Mouse (Mus musculus): ENCODE results near the gene Ykt6.
"Not testable (repeated sequence)": the region's sequence is repeated elsewhere in the genome, so short reads cannot be mapped to it uniquely, and the experiment has no call there.

Gene Ykt6

DNA sequence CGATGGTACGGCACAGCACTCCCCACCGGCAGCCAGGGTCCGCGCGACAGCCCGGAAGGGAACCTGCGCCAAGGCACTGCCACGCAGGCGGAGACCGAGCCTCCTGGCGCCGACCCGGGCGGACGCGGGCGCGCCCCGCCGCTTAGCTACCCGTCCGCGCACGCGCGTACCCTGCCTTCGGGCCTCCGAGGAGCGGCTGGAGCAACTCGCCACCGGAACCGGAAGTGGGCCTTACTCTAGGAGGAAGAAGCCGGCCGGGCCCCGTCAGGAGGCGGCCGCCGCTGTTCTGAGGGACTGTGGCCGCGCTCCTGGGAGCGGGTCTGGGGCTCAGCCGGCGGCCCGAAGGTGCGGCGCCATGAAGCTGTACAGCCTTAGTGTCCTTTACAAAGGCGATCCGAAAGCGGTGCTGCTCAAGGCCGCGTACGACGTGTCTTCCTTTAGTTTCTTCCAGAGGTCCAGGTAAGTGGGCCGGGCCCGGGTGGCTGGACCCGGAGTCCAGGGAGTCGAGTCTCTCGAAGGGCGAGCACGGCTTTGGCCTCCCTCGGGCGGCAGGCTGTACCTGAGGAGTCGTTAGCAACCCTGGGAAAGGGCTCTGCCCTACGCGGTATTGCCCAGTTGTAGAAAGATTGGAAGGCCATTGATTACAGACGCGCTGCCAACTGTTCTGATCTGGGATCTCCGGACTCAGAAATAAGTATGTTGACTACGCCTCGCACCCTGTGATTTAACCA is at the start of gene Ykt6:
Gene Ykt6, plus strand, starts transcription at position 148 of the 731 bp plus-strand sequence.
- peak; percentile 96 to 97 for DNase-seq (ENCODE audit: low spot score in 2 of 2)

DNA sequence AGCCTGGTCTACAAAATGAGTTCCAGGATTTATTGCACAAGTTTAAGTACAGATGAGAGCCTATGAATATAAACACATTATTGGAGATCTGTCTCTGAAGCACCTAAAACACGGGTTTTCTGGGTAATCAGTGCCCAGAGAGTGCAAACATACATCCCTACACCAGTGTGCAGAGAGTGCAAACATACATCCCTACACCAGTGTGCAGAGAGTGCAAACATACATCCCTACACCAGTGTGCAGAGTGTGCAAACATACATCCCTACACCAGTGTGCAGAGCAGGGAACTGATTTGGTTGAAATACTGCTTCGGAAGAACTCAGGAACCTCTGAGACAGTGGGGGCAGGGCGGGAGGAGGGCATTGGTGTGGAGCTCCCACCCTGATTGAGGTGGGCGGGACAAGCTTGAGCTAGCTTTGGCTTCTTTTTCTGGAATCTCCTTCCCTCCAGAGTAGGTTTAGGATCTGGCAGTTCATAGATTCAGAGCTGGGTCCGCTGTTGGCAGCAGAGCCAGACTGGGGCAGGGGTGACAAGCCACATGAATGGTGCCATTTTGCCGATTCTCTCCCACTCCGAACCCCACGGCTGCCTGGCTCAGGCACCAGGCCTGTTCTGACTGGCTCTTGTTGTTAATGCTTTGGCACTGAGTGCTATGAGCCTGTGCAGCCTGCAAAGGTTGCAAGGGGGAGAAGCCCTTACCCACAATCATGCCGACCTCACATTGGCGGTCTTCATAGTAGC is 49.5 kb upstream of the Ykt6 start:
- no peak for DNase-seq (ENCODE audit: low spot score in 2 of 2)

DNA sequence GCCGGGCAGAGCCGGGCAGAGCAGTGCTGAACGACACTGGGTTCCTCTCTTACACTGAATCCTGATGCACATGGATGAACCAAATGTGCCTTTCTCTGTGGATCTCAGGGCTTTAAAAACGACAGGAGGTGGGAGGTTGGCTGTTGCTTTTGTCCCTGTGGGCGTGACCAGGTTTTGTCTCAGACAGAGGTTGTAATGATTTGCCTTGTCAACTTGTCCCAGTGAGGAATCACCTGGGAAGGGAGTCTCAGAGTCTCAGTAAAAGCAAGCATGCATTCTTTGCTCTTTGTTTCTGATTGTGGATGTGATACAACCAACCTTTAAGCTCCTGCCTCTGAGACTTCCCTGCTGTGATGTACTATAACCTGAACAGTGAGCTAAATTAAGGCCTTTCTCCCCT is 48.4 kb upstream of the Ykt6 start:
- no peak for DNase-seq (ENCODE audit: low spot score in 2 of 2)

DNA sequence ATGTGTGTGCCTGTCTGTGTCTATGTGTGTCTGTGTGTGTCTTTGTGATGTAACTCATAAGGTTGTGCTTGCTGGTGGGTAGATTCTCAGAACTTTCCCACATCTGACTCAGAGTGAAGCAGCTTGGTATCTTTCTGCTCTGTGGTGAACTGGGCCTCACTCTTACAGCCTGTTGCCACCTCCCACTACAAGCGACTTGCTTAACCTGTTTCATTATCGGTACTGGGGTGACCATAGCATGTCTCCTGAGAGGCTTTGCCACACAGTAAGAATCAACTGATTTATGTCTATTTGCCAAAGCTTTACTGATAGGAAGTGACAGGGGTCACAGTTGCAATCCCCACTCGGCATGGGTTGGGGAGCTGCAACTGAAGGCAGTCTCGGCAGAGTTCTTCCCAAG is 46.9 kb upstream of the Ykt6 start:
- no peak for DNase-seq (ENCODE audit: low spot score in 2 of 2)

DNA sequence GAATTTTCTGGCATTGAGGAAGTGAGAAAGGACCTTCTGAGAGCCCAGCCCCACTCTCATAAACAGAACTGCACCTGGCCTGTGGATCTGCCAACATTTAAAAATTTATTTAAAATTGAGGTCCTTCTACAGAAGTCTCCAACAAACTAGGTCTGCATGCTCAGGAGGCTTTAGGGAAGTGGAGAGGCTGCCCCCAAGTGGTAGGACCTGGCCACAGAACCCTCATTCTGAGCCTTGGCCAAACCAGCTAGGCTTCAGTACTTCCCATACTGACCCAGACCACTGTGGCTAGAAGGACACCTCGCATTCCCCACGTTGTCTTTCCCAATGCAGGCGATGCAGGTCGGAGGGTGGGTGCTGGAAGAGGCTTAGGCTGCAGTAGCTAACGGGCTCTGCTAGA is 42.9 kb upstream of the Ykt6 start:
- peak; percentile 33 to 38 for DNase-seq (ENCODE audit: low spot score in 2 of 2)

DNA sequence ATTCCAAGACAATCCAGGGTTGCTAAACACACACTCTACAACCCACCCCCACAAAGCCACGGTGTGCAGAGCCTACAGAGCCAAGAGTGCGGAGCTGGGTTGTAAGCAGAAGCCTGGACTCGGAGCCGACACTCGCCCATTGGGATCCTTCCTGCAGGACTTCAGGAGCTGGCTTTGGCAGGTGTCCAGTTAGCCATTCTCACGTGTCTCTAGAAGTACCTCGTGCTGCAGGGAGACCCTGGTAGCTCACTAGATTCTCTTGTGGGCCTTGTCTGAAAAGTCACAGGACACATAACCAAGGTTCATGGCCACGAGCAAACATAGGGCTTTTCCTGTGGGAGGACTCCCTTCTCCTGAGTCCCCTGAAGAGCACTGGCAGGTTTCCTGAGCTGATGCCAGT is 42.2 kb upstream of the Ykt6 start:
- DNase-seq (ENCODE audit: low spot score in 2 of 2), result no peak

DNA sequence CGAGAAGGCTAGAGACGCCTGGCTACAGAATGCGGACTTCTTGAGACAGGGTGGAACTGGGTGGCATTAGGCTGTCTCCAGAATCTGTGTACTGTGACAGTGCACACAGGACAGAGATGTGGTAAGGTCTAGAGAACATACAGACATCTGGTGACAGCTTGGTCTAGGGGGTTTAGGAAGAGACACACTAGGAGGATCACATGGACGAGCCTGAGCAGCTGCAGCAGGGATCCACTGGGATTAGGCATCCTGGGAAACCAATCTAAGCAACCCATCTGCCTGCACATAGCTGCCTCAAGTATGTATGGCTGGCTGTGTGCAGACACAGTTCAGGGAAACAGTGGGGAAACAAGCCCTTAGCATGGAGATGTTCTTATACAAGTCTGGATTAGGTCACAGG is 41.6 kb upstream of the Ykt6 start:
- no peak for DNase-seq (ENCODE audit: low spot score in 2 of 2)

DNA sequence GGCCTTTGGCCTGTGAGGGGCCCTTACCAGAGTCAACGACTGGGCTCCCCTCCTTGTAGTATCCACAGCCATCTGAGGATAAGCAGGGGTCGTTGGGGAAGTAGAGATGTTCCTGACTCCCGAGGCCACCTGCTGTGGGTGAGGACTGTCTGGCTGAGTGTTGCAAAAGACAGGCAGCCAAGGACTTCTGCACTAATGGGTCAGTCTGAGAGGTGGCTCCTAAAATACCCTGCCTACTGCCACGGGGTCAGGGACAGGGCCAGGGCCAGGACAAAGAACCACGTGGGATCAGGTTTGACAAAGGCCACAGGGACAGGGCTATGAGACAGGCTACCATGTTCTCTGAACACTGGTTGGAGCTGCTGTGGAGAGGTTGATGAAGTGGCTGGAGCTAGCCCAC is 40.6 kb upstream of the Ykt6 start:
- no peak for DNase-seq (ENCODE audit: low spot score in 2 of 2)

DNA sequence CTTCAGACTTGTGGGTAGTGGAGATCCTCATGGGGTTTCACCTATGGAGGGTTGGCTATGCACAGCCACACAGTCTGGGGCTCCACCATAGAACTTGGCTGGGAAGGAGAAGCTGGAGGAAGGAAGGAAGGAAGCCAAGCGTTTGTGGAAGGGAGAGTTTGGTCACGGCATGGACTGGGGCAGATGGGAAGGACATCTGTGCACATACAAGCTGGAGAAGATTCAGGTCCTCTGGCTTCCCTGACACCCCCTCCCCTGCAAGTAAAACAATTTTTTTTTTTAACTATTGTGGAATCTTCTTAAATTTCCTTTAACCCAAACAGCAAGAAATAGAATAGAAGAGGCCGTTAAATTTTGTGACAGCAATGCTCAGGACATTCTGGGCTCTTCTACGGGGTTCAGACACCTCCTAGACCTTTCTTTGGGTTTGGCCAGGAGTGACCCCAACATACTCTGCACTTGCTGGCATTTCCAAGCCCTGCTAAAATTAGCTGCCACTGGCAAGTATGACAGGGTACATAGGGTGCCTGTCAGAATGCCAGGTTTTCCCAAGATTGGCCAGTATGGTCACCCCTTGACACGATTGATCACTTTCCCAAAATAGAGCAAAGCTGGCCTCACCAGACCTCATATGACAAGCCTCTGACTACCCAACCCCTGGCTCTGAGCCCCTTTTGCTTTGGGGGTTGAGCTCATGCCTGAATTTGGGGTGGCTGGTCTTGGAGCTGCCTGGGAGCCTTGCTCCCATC is 39.9 kb upstream of the Ykt6 start:
- DNase-seq (ENCODE audit: low spot score in 2 of 2), result no peak

DNA sequence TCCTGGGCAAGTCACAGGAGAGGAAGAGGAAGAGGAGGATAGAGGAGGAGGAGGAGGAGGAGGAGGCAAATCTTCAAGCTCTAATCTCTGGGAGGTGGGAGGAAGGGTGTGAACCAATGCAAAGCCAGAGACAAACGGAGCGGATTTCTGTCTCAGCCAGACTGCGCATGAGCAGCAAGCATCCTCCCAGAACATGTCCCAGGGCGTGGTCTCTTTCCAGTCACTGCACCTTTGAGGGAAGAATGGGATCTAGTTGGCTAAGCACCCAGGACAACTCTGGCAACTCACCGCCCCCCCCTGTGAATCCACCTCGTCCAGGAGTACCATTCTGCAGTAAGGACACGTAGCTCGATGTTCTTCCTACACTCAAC is 39.3 kb upstream of the Ykt6 start:
- DNase-seq (ENCODE audit: low spot score in 2 of 2), result no peak

DNA sequence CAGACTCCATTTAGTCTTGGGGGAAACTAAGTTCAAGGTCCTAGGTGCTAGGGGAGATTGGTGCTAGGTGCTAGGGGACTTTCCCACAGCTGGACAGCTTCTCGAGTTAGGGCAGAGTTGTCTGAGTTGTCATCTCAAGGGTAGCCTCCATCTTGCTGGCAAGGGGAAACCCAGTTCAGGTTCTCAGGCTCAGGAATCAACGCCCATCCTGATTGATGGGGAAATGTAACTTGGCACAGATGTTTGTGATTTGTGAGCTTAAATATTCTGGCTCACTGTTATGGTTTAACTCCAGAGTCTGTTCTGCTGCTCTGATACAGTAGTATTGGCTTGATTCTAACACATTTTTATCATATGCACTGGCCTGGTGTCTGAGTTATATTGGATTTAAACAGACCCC is 37.4 kb upstream of the Ykt6 start:
- DNase-seq (ENCODE audit: low spot score in 2 of 2), result no peak

DNA sequence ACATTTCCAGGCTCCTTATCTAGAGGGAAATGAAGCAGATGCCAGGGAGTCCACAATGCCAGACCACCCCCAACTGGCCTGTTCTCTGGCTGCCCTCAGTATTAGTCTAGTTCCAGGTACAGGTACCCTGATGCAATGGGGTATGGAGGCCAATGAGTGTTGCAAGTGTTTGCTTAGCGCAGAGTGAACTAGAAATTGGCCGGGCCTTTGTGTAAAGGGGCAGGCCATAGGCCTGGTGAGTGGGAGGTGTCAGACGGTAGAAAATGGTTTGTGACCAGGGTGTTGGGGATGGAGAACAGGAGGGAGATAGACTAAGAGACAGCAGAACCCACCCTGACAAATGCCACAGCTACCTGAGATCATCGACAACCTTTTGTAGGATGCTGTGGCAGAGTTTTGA is 35.9 kb upstream of the Ykt6 start:
- no peak for DNase-seq (ENCODE audit: low spot score in 2 of 2)

DNA sequence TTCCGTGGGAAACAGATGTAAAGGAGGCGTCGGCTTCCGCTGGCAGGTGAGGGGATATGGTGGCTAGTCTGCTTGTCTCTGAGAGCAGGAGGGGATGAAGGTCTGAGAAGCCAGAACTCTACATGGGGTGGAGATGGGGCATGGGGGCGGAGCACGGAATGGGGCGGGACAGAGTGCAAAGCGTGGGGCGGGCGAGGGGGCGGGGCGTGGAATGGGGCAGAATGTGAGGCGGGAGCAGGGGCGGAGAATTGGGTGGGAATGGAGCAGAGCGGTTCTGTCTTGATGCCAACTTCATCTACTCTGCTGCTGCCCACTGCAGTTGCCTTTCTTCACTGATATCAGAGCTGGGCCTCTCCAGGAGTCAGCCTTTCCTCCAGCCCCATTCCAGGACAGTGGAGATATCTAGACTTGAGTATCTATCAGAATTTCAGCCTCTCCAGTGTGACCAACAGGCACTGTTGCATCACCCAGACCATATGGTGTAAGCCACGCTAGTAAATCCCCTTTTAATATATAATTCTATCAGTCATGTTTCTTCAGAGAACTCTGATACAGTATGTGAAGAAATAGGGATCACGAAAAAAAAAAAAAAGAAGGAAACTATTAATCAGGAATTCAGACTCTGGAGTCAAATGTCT is 35.1 kb upstream of the Ykt6 start:
- no peak for DNase-seq (ENCODE audit: low spot score in 2 of 2)

DNA sequence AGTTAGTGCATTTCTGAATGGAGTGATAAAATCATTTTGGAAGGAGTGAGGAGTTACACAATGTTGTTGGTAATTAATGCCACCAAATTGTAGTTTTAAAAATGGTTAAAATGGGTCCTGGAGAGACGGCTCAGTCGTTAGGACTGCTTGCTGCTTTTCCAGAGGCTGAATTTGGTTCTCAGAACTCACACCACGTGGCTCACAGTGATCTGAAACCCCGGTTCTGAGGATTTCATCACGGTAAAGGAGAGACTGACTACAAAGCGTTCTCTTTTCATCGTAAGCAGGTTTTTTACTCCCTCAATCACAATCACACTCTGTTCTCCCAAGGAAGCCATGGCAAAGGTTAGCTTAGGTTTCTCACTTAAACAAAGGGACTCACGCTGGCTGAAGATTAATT is 30.8 kb upstream of the Ykt6 start:
- DNase-seq (ENCODE audit: low spot score in 2 of 2), result no peak

DNA sequence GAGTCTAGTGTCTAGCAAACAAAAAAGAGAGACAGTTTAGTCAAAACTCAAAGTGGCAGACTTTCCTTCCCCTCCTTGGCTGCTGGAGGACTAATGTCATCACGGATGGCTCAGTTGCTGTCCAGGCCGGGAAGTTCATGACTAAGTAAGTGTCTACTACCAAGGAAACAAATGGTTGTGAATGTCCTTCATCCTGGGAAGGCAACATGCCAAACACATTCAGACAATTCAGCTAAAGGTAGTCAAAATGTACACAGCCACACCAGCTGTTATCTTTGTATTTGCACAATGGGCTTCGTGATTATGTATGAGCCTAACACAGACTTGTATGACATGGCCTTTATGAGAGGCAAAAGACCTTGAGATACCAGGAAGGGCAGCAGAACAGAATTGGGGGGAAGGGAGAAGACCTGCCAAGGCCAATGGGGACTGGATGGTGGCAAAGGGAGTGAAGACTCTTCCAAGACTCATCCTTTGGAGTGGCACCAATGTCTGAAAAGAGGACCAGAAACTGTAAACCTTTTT is 28.7 kb upstream of the Ykt6 start:
- no peak for DNase-seq (ENCODE audit: low spot score in 2 of 2)

DNA sequence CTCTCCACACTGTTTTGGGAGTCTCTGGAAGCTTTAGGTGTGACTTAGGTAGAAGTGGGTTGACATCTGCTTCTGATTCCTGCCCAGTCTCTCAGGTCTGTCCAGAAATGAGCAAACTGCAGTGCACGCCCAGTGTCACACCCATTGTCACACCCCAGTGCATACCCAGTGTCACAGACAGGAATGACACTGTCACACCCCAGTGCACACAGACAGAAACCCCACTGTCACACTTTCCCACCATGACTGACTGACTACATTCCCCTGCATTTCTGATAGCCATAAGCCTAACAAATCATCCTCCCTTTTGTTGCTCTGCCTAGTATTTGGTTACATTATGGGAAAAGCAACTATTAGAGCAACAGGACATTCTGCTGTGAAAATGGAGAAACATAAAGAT is 24.9 kb upstream of the Ykt6 start:
- no peak for DNase-seq (ENCODE audit: low spot score in 2 of 2)

DNA sequence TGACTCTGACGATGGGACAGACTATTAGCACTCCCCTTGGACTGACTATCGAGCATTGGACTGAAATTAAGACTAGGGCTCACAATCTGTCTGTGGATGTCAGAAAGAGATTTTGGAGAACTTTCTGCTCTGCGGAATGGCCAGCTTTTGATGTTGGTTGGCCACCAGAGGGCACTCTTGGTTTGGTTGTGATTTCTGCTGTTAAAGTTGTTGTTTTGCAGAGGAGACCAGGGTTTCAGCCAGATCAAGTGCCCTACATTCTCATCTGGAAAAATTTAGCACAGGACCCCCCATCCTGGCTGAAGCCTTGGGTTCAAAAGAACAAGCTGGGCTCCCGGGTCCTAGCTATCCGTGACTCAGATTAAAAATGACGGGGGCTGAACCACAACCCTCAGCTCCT is 23.5 kb upstream of the Ykt6 start:
- DNase-seq (ENCODE audit: low spot score in 2 of 2), result not testable (repeated sequence)

DNA sequence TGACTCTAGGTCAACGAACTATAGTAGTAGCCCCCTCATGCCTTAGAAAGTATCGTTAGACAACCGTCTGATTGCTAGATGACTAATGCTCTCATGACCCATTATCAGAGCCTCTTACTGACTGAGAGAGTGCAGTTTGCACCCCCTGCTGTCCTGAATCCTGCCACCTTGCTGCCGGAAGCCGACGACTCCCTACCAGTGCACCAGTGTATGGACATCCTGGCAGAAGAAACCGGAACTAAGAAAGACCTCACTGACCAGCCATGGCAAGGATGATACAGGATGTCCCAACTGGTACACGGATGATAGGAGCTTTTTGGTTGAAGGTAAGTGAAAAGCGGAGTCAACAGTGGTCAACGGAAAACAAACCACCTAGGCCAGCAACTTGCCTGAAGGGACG is 21.0 kb upstream of the Ykt6 start:
- DNase-seq (ENCODE audit: low spot score in 2 of 2), result not testable (repeated sequence)

DNA sequence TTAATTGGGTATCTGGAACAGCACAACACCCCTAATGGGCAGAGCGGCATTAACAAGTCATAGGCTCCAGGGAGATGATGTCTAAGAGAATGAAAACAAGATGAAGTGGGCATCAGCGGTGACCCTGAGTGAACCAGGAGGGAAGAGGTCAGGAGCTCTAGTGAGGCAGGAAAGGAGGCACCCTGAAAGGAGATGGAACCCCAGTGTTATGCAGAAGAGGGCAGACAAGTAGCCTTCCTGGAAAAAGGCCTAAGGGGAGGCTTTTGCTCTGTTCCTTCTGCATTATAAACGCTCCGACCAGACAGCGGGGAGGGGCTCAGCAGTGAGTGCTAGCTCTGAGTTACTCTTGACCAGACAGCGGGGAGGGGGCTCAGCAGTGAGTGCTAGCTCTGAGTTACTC is 12.5 kb upstream of the Ykt6 start:
- DNase-seq (ENCODE audit: low spot score in 2 of 2), result no peak

DNA sequence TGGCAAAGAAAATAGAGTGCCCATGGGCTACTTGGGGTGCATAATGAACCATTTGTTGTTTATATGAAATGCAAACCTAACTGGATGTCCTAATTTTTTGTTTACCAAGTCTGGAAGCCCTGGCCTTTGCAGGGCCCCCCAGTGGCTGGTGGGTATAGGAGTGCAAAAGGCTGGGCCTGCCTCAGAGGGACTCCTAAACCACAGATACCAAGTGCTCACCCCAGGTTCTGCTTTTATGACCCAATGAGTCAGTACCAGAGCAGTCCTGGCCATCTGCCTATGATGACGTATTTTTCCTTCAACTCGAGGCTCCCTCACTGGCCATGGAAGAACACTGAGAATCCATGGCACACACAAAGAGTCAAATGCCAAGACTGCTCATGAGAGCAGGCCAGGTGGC is 10.4 kb upstream of the Ykt6 start:
- no peak for DNase-seq (ENCODE audit: low spot score in 2 of 2)

DNA sequence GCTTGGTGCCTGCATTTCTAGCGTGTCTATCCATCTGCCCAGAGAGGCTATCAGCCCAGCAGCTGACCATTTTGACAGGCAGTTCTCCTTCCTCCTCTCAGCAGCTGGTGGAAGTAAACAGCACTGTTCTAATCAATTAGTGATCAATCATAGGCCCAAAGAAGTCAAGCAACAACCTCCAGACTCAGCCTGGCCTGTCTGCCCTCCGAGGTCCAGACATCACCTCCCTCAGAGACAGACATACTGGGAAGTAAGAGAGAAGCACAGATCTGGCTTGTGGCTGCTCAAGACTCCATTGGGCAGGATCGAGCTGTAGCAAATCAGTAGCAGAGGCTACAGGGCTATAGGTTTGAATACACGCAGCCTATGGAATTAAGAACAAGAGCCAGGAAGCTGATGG is 7.7 kb upstream of the Ykt6 start:
- DNase-seq (ENCODE audit: low spot score in 2 of 2), result no peak

DNA sequence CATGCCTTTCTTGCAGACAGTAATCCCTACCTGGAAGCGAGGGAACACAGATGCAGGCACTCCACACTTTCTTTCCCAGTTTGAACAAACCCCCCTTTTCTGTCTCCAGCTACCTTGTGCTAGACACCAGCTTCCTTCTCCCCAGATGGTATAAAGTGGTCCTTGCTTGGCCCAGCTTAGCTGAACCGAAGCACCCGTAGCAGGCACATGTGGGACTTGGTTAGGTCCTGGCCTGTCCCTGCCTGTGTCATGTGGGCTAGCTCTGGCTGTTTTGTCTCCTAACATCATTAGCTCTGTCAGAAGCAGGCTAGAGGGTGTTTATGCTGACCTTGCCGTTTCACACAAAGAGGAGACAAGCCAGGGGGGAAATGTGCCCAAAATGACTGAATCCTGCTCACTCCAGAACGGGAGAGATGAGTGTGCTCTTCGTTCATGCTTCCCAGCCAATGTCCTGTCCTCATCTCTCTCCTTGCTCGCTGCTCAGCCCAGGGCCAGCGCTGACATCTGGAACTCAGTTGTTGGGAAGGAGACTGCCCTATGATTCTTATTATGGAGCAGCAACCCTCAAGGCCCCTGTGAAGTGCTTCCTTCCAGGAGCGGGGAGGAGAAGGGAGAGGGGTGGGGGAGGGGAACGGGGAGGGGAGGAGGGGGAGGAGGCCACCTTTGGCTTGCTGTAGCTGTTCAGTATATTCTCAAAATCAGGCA is 6.8 kb upstream of the Ykt6 start:
- no peak for DNase-seq (ENCODE audit: low spot score in 2 of 2)
